Mouse (Mus musculus): ENCODE results near the gene Lce1a1. TPM values are rescaled to one million over a fixed set of nuclear protein-coding genes. Genes with fewer than 3 reads are reported as not detected.
"Not testable (repeated sequence)": the region's sequence is repeated elsewhere in the genome, so short reads cannot be mapped to it uniquely, and the experiment has no call there.

The Lce1a1 gene
- not detected in 2 replicates for polyA plus RNA-seq (2016; fragmentation: Nextera tagmentation; extraction: Ambion mirVana)

GRCm38 (mm10) chr3:92648207-92648606 lies at the start of gene Lce1a1:
Gene Lce1a1 (minus strand): TSS chr3:92648307.
- Histone ChIP-seq H3K9ac (replicated peaks) (no peak within 1 kb of the TSS), H3K4me3 (no peak within 1 kb of the TSS), H3K4me1 (no peaks in the 10 kb centered on the region), H3K27me3 (no peaks in the 10 kb centered on the region), H3K9me3 (no peaks in the 10 kb centered on the region), H3K4me2 (replicated peaks) (no peak within 1 kb of the TSS), H3K27ac (replicated peaks) (no peak within 1 kb of the TSS), H3K36me3 (no peaks in the 10 kb centered on the region)
- no peak for ATAC-seq (ENCODE audit: low FRiP score, low read depth)
- 86% methylated on average over 1 of the region's 1 CpGs for WGBS

DNA sequence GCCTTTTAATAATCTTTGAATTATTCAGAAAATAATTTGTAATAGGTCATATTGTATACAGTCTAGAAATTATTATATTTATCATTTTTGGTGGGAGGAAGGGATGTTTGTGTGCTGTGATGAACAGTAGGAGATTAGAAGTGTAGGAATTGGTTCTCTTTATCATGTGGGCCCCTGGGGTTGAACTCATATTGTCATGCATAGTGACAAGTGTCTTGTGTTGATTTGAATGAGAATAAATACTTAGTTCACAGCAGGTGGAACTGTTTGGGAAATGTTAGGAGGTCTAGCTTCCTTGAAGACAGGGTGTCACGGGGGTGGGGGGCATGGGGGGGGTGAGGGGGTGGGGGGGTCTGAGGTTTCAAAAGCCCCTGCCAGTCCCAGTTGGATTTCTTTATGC lies 46.5 kb upstream of the Lce1a1 start:
- ATAC-seq (ENCODE audit: low FRiP score, low read depth) = no peak
- WGBS = 20% methylated on average over 1 of the region's 1 CpGs
- H3K9me3 ChIP-seq = no peaks in the 10 kb centered on the region

DNA sequence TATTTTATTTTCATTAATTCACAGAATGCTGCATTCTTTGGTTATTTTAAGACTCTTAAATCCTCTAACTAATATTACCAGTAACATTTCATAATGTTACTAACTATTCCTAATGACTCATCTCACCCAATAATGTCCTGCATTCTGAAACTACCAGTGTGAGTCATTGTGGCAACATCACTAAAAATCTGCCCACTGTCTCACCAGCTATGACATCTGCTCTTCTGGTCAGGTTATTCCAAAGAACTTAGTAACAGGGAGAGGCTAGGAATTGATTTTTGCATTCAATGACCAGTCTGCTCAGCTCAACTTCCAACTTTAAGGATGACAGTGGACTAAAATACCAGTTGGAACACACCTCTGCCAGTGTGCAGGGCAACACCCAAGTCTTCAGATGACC lies 43.6 kb upstream of the Lce1a1 start:
- Histone ChIP-seq H3K4me1 (no peaks in the 10 kb centered on the region), H3K9ac (replicated peaks) (no peak overlapping the region), H3K36me3 (no peaks in the 10 kb centered on the region), H3K27ac (replicated peaks) (no peak overlapping the region), H3K4me2 (replicated peaks) (no peak overlapping the region), H3K9me3 (no peaks in the 10 kb centered on the region), H3K27me3 (no peaks in the 10 kb centered on the region), H3K4me3 (no peak overlapping the region)
- no peak for ATAC-seq (ENCODE audit: low FRiP score, low read depth)

More for the DNA sequence above, 46.5 kb upstream of the Lce1a1 start:
- no peak overlapping the region for H3K9ac ChIP-seq (replicated peaks)
- H3K4me3 ChIP-seq = no peak overlapping the region
- no peaks in the 10 kb centered on the region for H3K36me3 ChIP-seq
- no peak overlapping the region for H3K4me2 ChIP-seq (replicated peaks)
- no peaks in the 10 kb centered on the region for H3K4me1 ChIP-seq
- no peak overlapping the region for H3K27ac ChIP-seq (replicated peaks)
- no peaks in the 10 kb centered on the region for H3K27me3 ChIP-seq

DNA sequence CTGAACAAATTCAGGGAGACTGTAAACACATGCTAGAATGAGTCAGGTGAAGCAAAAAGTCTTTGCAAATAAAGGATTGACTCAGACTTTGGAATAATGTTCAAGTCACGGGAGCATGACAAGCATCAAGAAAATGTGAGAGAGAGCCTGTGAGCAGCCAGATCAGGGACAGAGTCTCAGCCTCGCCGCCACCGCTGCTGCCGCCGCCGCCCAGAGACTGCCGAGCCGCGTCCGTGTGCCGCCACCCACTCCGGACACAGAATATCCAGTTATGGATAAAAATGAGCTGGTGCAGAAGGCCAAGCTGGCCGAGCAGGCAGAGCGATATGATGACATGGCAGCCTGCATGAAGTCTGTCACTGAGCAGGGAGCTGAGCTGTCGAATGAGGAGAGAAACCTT lies 41.0 kb upstream of the Lce1a1 start:
- not testable (repeated sequence) for H3K4me1 ChIP-seq; H3K4me3 ChIP-seq; H3K9me3 ChIP-seq; H3K27ac ChIP-seq (replicated peaks); ATAC-seq (ENCODE audit: low FRiP score, low read depth); H3K9ac ChIP-seq (replicated peaks); H3K4me2 ChIP-seq (replicated peaks); H3K36me3 ChIP-seq; H3K27me3 ChIP-seq
- 88% methylated on average over 16 of the region's 16 CpGs for WGBS

DNA sequence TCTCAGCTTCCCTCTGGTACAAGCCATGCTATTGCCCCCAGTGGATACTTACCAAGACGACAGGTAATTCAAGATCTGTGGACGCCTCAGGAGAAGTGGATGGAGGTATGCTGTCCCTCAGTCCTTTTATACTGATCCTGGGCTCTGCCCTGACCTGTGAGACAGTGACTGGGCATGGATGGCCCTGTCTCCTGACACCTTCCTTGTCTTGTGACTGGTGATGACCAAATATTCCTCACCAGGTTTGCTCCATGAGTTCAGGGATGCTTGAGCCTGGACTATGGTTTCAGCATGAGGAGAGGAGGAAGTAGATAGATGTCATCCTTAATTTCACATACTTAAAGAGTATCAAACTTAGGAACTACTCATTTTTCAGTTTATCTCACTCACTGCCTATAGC lies 39.0 kb upstream of the Lce1a1 start, which contains the start of gene Lce1d:
Gene Lce1d, minus strand, starts transcription at position 101 of the 400 bp plus-strand sequence.
- H3K9me3 ChIP-seq = no peaks in the 10 kb centered on the region
- no peaks in the 10 kb centered on the region for H3K27me3 ChIP-seq
- H3K4me1 ChIP-seq = no peaks in the 10 kb centered on the region
- 78% methylated on average over 2 of the region's 2 CpGs for WGBS
- H3K27ac ChIP-seq (replicated peaks) = no peak within 1 kb of the TSS
- H3K36me3 ChIP-seq = no peaks in the 10 kb centered on the region
- no peak within 1 kb of the TSS for H3K9ac ChIP-seq (replicated peaks)
- H3K4me2 ChIP-seq (replicated peaks) = no peak within 1 kb of the TSS
- ATAC-seq (ENCODE audit: low FRiP score, low read depth) = no peak
- H3K4me3 ChIP-seq = no peak within 1 kb of the TSS

DNA sequence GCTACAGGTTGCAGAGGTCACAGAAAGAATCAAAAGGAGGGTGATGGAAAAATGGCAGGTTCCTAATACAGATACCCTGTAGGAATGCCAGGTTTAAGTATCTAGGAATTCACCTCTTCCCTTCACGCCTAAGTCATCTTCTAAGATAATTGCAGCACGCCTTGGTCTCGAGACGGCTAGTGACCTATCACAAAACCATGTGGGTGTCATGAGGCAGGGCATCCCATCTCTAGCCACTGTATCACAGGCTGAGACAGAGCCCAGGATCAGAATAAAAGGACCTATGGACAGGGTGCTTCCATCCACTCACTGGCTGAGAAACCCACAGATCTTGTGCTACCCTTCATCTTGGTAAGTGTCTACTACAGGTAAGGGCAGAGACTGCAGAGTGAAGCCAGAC lies 30.8 kb upstream of the Lce1a1 start, which contains the start of gene Lce1c:
Gene Lce1c, plus strand, starts transcription at position 301 of the 400 bp plus-strand sequence.
- Histone ChIP-seq H3K9me3 (no peaks in the 10 kb centered on the region), H3K36me3 (no peaks in the 10 kb centered on the region), H3K4me1 (no peaks in the 10 kb centered on the region), H3K4me3 (no peak within 1 kb of the TSS), H3K4me2 (replicated peaks) (no peak within 1 kb of the TSS), H3K27me3 (no peaks in the 10 kb centered on the region), H3K9ac (replicated peaks) (no peak within 1 kb of the TSS), H3K27ac (replicated peaks) (no peak within 1 kb of the TSS)
- WGBS = 94% methylated on average over 4 of the region's 4 CpGs
- no peak for ATAC-seq (ENCODE audit: low FRiP score, low read depth)

GRCm38 (mm10) chr3:92670215-92670614 lies 22.1 kb upstream of the Lce1a1 start, which contains the start of gene Lce1a2:
Gene Lce1a2 (minus strand): TSS chr3:92670315.
- no peak within 1 kb of the TSS for H3K4me3 ChIP-seq
- no peaks in the 10 kb centered on the region for H3K4me1 ChIP-seq
- no peaks in the 10 kb centered on the region for H3K27me3 ChIP-seq
- no peak within 1 kb of the TSS for H3K9ac ChIP-seq (replicated peaks)
- no peak within 1 kb of the TSS for H3K4me2 ChIP-seq (replicated peaks)
- ATAC-seq (ENCODE audit: low FRiP score, low read depth) = no peak
- no peaks in the 10 kb centered on the region for H3K9me3 ChIP-seq
- H3K36me3 ChIP-seq = no peaks in the 10 kb centered on the region
- no peak within 1 kb of the TSS for H3K27ac ChIP-seq (replicated peaks)

DNA sequence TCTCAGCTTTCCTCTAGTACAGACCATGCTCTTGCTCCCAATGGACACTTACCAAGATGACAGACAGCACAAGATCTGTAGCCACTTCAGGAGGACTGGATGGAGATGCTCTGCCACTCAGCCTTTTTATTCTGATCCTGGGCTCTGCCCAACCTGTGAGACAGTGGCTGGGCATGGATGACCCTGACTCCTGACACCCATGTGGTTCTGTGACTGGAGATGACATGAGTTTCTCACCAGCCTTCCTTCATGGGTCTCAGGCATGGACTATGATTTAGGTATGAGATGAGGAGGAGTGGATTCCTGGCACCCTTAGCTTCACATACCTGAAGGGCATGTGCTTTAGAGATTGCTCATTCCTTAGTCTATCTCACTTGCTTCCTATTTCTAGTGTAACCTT lies 8.7 kb upstream of the Lce1a1 start, which contains the start of gene Lce1b:
Gene Lce1b, minus strand, starts transcription at position 101 of the 400 bp plus-strand sequence.
- Histone ChIP-seq H3K9me3 (no peaks in the 10 kb centered on the region), H3K27ac (replicated peaks) (no peak within 1 kb of the TSS), H3K27me3 (no peaks in the 10 kb centered on the region), H3K4me2 (replicated peaks) (no peak within 1 kb of the TSS), H3K4me1 (no peaks in the 10 kb centered on the region), H3K4me3 (no peak within 1 kb of the TSS), H3K9ac (replicated peaks) (no peak within 1 kb of the TSS), H3K36me3 (no peaks in the 10 kb centered on the region)
- no peak for ATAC-seq (ENCODE audit: low FRiP score, low read depth)

GRCm38 (mm10) chr3:92639854-92640253 lies 8.3 kb downstream of the Lce1a1 start:
- H3K9ac ChIP-seq (replicated peaks) = no peak overlapping the region
- 91% methylated on average over 15 of the region's 15 CpGs for WGBS
- no peak overlapping the region for H3K4me2 ChIP-seq (replicated peaks)
- H3K27ac ChIP-seq (replicated peaks) = no peak overlapping the region
- H3K27me3 ChIP-seq = no peaks in the 10 kb centered on the region
- H3K9me3 ChIP-seq = no peaks in the 10 kb centered on the region
- no peak overlapping the region for H3K4me3 ChIP-seq
- no peaks in the 10 kb centered on the region; the same call in 1 of the 2 replicates for H3K4me1 ChIP-seq
- ATAC-seq (ENCODE audit: low FRiP score, low read depth) = no peak
- H3K36me3 ChIP-seq = no peaks in the 10 kb centered on the region

DNA sequence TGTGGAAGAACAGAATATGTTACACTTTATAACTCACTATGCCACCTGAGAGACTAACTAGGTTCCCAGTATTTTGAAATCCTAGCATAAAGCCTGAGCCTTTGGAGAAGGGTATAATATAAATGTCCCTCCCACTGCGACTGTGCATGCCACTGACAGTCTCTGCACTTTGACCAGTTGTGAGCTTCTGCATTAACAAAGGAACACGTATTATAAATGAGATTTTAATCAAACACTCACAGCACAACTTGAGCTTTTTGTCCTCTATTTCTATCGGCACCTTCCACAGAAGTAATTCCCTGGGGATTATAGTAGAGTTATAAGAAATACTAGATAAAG lies 9.5 kb downstream of the Lce1a1 start:
- no peak overlapping the region for H3K4me2 ChIP-seq (replicated peaks)
- no peaks in the 10 kb centered on the region; the same call in 1 of the 2 replicates for H3K4me1 ChIP-seq
- ATAC-seq (ENCODE audit: low FRiP score, low read depth) = no peak
- H3K9ac ChIP-seq (replicated peaks) = no peak overlapping the region
- no peaks in the 10 kb centered on the region for H3K36me3 ChIP-seq
- H3K9me3 ChIP-seq = no peaks in the 10 kb centered on the region
- H3K4me3 ChIP-seq = no peak overlapping the region
- H3K27ac ChIP-seq (replicated peaks) = no peak overlapping the region
- no peaks in the 10 kb centered on the region for H3K27me3 ChIP-seq
- WGBS = 78% methylated on average over 3 of the region's 3 CpGs

DNA sequence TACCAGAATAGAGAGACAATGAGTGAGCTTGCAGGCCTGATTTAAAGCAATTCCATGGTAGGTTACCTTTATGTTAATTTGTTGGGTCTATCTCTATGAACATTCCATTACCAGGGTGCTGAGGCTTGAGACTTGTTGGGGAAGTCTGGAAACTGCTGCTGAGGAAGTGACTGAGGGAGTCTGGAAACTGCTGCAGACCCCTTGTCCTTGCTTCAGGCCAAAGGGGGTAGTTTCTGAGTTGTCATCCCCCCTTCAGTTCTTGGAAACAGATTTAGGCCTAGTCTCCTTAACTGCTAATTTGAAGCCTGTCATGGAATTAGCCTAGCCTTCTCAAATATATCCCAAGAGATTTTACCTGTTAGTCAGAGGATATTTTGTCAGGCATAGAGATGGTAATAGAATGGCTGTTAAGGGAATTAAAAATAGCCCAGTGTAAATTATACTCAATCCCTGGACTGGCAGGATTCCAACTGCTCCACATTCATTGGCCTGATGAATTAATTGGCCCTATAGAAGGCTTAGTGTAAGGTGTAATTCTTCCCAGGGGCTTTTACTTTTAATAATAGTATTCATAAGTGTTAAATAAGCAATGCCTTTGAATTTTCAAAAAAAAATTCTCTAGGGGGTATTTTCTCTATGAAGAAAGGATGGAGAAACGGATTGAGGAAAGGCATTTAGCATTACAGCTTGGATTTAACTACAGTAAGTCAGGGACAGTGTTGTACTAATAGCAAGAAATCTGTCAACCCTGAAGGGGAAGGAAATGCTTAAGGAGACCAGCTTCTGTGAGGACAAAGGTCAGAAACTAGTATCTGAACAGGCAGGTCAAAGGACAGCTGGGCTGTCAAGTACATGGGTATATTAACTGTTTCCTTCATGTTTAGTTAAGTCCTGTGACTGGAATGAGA lies 10.1 kb downstream of the Lce1a1 start:
- 50% methylated on average over 1 of the region's 1 CpGs for WGBS
- Histone ChIP-seq H3K4me1 (no peaks in the 10 kb centered on the region; the same call in 1 of the 2 replicates), H3K27me3 (no peaks in the 10 kb centered on the region), H3K9ac (replicated peaks) (no peak overlapping the region), H3K27ac (replicated peaks) (no peak overlapping the region), H3K4me3 (no peak overlapping the region), H3K4me2 (replicated peaks) (no peak overlapping the region), H3K36me3 (no peaks in the 10 kb centered on the region), H3K9me3 (no peaks in the 10 kb centered on the region)
- peak; percentile 68; the same call in 1 of the 2 replicates for ATAC-seq (ENCODE audit: low FRiP score, low read depth)

DNA sequence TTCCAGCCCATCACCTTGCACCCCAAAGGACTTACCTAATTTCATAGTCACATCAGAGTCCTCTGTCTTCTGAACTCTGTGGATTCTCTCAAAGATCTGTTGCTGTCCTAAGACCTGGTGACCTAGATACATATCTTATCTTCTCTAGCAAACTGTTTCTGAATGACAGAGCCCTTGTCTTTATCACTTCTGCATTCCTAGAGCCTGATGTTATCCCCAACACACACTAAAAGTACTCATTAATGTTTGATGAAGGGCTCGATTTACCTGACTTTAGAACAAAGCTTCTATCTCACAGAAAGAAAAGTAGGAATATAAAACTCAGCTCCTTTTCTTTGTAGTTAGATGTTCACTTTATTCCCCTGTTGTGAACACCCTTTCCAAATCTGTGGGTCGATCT lies 26.5 kb downstream of the Lce1a1 start, which contains the start of gene Lce6a:
Gene Lce6a, minus strand, starts transcription at position 101 of the 400 bp plus-strand sequence.
- Histone ChIP-seq H3K27me3 (no peaks in the 10 kb centered on the region), H3K27ac (replicated peaks) (no peak within 1 kb of the TSS), H3K4me3 (no peak within 1 kb of the TSS), H3K9me3 (no peaks in the 10 kb centered on the region), H3K9ac (replicated peaks) (no peak within 1 kb of the TSS), H3K4me2 (replicated peaks) (no peak within 1 kb of the TSS), H3K36me3 (no peaks in the 10 kb centered on the region), H3K4me1 (no peaks in the 10 kb centered on the region)
- WGBS = 84% methylated on average over 2 of the region's 2 CpGs
- no peak for ATAC-seq (ENCODE audit: low FRiP score, low read depth)

Data from midbrain, embryonic 12.5 days (tissue).